20 mouse cellular contexts compared by ENCODE assay signal in genomic region chrX:81080996-81081395, GRCm38 (mm10). TPM values are rescaled to one million over a fixed set of nuclear protein-coding genes. Genes with fewer than 3 reads are reported as not detected.
DNase-seq lines count a peak whose midpoint lies in the region; ATAC-seq and TF ChIP-seq lines count a peak whose summit lies in the region.
"Had no signal": no experiment of that assay in that cellular context is flagged by ENCODE, and none has a peak within 500 bp of the region (broad histone marks: within the 10 kb centered on the region; RNA-seq: fewer than 3 reads in every experiment).

No protein-coding gene starts in this region.

- H3K27me3 ChIP-seq in hindbrain, postnatal 0 days (ENCODE audit: insufficient read depth, low read length), result no peaks in the 10 kb centered on the region
- H3K27me3 ChIP-seq in hindbrain, embryonic 13.5 days, result no peaks in the 10 kb centered on the region
- H3K27me3 ChIP-seq: forebrain, embryonic 12.5 days; limb, embryonic 12.5 days; liver, embryonic 13.5 days; midbrain, embryonic 13.5 days had no signal

- no peak overlapping the region for H3K4me3 ChIP-seq in hindbrain, postnatal 0 days (ENCODE audit: low read length)
- no peak overlapping the region for H3K4me3 ChIP-seq in hindbrain, embryonic 13.5 days
- H3K4me3 ChIP-seq: forebrain, embryonic 12.5 days; hindbrain, embryonic 10.5 days; left cerebral cortex, adult 2 months; limb, embryonic 12.5 days; liver, embryonic 13.5 days; midbrain, embryonic 13.5 days had no signal

- no peaks in the 10 kb centered on the region for H3K36me3 ChIP-seq in hindbrain, postnatal 0 days (ENCODE audit: insufficient read depth, low read length)
- no peaks in the 10 kb centered on the region for H3K36me3 ChIP-seq in hindbrain, embryonic 13.5 days
- H3K36me3 ChIP-seq: forebrain, embryonic 12.5 days; hindbrain, embryonic 10.5 days; limb, embryonic 12.5 days; liver, embryonic 13.5 days; midbrain, embryonic 13.5 days had no signal

- no peak overlapping the region for H3K4me2 ChIP-seq in hindbrain, postnatal 0 days (ENCODE audit: low read depth, low read length)
- H3K4me2 ChIP-seq in hindbrain, embryonic 13.5 days, result no peak overlapping the region
- H3K4me2 ChIP-seq: forebrain, embryonic 12.5 days; limb, embryonic 12.5 days; liver, embryonic 13.5 days; midbrain, embryonic 13.5 days had no signal

- H3K9me3 ChIP-seq in hindbrain, postnatal 0 days (ENCODE audit: low read length), result no peaks in the 10 kb centered on the region
- H3K9me3 ChIP-seq in hindbrain, embryonic 13.5 days, result no peaks in the 10 kb centered on the region
- H3K9me3 ChIP-seq: forebrain, embryonic 12.5 days; hindbrain, embryonic 10.5 days; limb, embryonic 12.5 days; liver, embryonic 13.5 days; midbrain, embryonic 13.5 days had no signal

- intact Hi-C loops in gastrocnemius, postnatal 14 days (cut with DNase I; ENCODE audit: low total_unique reads), result no loop called here

- TF ChIP-seq CTCF in hindbrain, postnatal 0 days (IDR thresholded peaks at IDR 0.05; ENCODE audit: low read depth), result no peak

- H3K27ac ChIP-seq in hindbrain, postnatal 0 days, result no peak overlapping the region
- no peak overlapping the region for H3K27ac ChIP-seq in hindbrain, embryonic 13.5 days
- H3K27ac ChIP-seq: forebrain, embryonic 12.5 days; hindbrain, embryonic 10.5 days; kidney, postnatal 0 days; left cerebral cortex, adult 2 months; limb, embryonic 12.5 days; liver, embryonic 13.5 days; midbrain, embryonic 13.5 days had no signal

- no peaks in the 10 kb centered on the region for H3K4me1 ChIP-seq in hindbrain, postnatal 0 days (ENCODE audit: insufficient read depth, low read length)
- H3K4me1 ChIP-seq in hindbrain, embryonic 13.5 days (replicated peaks), result no peaks in the 10 kb centered on the region
- H3K4me1 ChIP-seq: forebrain, embryonic 12.5 days; limb, embryonic 12.5 days; liver, embryonic 13.5 days; midbrain, embryonic 13.5 days had no signal

- no peak overlapping the region for H3K9ac ChIP-seq in hindbrain, postnatal 0 days (replicated peaks; ENCODE audit: low read length)
- no peak overlapping the region for H3K9ac ChIP-seq in hindbrain, embryonic 13.5 days
- H3K9ac ChIP-seq: forebrain, embryonic 12.5 days; limb, embryonic 12.5 days; liver, embryonic 13.5 days; midbrain, embryonic 13.5 days had no signal

- ATAC-seq in hindbrain, postnatal 0 days, result no peak
- no peak for ATAC-seq in hindbrain, embryonic 13.5 days (ENCODE audit: low FRiP score)
- ATAC-seq: inflammation-experienced regulatory T-cells, adult 6 months; midbrain, embryonic 13.5 days had no signal

- DNase-seq in gastrocnemius, postnatal 14 days, result peak; percentile 5
- DNase-seq in gastrocnemius, adult 18-20 months (ENCODE audit: low spot score), result no peak
- DNase-seq in hindbrain, postnatal 0 days (ENCODE audit: low spot score), result peak; percentile 12
- peak; percentile 9 for DNase-seq in lung, postnatal 14 days
- no peak for DNase-seq in lung, adult 18-20 months
- peak; percentile 20 for DNase-seq in heart, postnatal 4 days
- no peak for DNase-seq in MN1 (ENCODE audit: low spot score)
- DNase-seq: cerebellum, adult 8-10 months; gastrocnemius, postnatal 36 days; liver, embryonic 13.5 days; right cerebral cortex, adult 18-20 months; thymus, postnatal 36 days had no signal

- WGBS in hindbrain, postnatal 0 days, result 58% methylated on average over 2 of the region's 2 CpGs
- 74% methylated on average over 2 of the region's 2 CpGs for WGBS in hindbrain, embryonic 13.5 days

RNA-seq across cellular contexts. Expression of gene Tmem47, which starts 10.5 kb away (rescaled TPM):
- 10 to 100 TPM; 12.3 to 15.2 TPM for total RNA-seq in gastrocnemius, postnatal 14 days (2021)
- total RNA-seq in gastrocnemius, adult 18-20 months (2021), result 1 to 10 TPM; 6.6 to 7.6 TPM
- 51.1 and 52.3 TPM in 2 replicates for total RNA-seq in hindbrain, postnatal 0 days (2014; rRNA removed)
- 14.8 and 18.4 TPM in 2 replicates for polyA plus RNA-seq in hindbrain, postnatal 0 days (2015; fragmentation: Nextera tagmentation; extraction: Ambion mirVana)
- polyA plus RNA-seq in hindbrain, embryonic 13.5 days (2015; fragmentation: Nextera tagmentation; extraction: Ambion mirVana), result 15.6 and 17.3 TPM in 2 replicates
- total RNA-seq in heart, postnatal 4 days (2021), result 10 to 100 TPM; 35.0 to 41.9 TPM
- polyA plus RNA-seq: inflammation-experienced regulatory T-cells, adult 6 months had no signal

Comparison
In these comparisons a context has a peak if more than half of its experiments do, and no peak if none do; other contexts are left out.
1. DNase-seq: peak in gastrocnemius, postnatal 14 days (single experiment), hindbrain, postnatal 0 days (single experiment), lung, postnatal 14 days (single experiment) and heart, postnatal 4 days (single experiment); none in gastrocnemius, adult 18-20 months (single experiment), lung, adult 18-20 months (0 of 2) and MN1 (single experiment).